Mouse (Mus musculus): ENCODE data around the gene Dpp7.

Dpp7 gene

DNA sequence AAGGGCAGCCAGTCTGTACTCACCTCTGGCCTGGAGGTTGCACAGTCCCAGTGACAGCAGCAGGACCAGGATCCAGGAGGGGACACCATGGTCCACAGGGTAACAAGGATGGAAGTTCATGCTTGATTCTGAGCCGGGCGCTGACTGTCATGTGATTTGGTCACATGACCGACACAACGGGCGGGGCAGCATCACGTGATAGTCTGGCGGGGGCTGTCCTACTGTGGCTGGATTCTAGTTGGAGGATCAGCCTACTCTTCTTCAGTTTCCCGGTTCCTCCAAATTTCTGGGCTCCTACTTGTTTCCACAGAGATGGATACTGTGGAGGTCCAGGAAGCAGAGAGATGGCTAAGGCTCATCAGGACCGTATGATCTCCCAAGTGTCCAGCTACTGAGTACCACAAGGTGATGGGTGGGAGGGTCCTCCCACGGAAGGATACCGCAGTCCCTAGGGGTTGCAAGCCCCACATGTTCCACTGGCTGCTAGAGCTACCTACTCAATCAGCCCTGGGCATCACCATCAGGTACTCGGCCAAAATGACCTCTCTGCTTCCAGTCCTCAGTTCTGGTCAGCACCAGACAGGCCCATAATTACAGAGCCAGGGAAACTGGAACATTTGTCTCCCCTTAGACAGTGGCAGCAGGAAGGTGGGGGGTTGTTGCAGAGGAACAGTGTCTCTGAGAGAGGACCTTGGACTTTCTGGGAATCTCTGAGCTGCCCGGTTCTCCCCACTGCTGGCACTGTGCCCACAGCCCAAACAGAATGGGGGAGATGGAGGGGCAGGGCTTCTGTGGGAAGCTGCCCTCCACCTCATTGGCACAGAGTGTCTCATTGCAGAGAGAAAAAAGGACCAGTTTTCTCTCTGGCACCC lies at the start of gene Dpp7:
TSS of gene Dpp7 (minus strand) at position 152 of the 872 bp plus-strand sequence.
- DNase-seq (ENCODE audit: low read depth), result peak; percentile 73

DNA sequence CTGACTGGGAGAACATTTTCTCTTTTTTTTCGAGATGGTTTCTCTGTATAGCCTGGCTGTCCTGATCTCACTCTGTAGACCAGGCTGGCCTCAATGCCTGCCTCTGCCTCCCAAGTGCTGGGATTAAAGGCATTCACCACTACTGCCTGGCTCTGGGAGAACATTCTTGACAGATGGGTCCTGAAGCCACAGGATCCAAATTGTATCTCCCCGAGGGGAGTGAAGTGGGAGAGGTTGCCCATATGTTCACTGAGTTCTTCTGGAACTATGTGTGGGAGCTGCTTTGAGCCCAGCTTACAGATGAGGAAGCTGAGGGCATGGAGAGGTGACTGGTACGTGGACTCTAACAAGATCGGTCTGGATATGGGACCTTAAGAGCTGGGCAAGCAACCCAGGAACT lies 47.8 kb upstream of the Dpp7 start:
- DNase-seq (ENCODE audit: low read depth), result no peak

DNA sequence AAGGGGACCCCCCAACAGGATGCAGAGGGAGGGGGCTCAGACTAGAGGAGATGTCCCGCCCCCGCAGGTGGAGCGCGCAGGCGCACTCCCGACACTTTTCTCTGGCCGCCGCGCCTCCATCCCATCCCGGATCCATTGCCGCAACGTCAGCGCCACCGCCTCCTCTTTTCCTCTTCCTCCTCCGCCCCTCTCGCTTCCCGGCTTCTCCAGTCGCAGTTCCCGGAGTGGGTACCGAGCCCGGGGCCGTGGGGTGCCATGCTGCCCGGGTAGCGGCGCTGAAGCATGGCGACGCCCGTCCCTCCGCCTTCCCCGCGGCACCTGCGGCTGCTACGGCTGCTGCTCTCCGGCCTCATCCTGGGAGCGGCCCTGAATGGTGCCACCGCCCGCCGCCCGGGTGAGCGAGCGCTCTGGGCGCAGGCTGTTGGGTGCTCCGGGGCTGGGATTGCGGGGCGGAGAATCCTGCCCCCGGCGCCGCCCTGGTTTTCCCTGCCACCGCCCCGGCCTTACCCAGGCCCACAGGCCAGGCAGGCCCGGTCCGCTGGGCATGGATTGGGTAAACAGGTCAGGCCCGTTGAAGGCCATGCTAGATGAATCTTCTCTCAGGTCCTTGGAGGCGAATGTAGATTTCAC lies 46.9 kb upstream of the Dpp7 start:
- no peak for DNase-seq (ENCODE audit: low read depth)

DNA sequence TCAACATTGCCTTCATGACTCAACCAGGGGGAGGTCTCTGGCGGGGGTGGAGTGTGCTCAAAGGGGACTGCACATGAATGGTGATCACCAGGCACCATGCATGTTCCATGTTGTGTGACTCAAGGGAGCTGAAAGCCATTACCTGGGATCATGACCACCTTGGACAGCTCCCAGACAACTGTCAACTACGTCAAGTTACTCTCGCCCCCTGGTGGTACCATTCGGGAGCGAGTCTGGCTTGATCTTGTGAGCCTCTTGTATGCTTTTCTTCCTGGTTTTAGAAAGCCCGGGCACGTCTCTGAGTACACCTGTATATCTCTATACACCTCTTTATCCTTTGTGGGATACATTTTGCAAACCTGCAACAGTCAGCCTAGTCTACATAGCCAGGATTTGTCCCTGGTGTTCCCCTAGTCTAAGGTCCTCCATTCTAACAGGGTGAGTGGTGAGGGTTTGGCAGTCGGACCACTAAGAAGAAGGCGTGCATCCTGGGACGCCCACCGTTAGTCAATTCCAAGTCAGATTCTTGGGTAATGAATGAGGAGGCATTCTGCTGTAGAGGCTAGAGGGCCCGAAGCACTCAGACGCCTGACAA lies 46.3 kb upstream of the Dpp7 start:
- DNase-seq (ENCODE audit: low read depth), result peak; percentile 95

DNA sequence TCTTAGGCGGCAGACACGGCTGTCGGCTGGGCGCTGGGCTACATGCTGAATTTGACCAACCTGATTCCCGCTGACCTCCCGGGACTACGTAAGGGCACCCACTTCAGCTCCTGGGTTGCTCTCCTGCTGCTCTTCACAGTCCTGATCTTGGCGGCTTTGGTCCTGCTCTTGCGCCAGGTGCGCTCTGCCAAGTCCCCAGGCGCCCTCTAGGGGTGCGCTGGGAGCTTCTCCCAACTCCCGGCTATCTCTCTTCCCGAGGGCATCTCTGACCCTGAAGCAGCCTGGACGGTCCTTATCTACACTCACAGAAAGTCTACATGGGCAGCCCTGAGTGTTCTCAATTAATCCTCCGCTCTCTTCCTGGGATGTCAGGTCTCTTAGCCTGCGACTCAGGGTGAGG lies 44.6 kb upstream of the Dpp7 start:
- no peak for DNase-seq (ENCODE audit: low read depth)

DNA sequence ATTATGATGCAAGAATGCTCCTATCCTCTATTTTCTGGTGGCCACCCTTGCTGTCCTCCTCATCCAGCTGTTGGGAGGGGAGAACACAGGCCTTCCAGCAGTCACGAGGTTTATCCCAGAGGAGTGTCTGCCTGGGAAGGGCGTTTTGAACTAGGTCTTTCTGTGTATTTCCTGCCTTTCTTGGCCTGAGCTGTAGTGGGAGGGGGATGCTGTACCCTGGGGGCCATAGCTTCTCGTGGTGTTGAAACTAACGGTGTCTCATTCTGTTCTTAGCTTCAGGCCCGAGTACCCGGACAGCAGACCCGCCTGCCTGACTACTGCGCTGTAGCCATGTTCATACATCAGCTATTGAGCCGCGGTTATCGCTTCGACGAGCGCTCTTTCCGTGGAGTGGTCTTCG lies 44.1 kb upstream of the Dpp7 start:
- DNase-seq (ENCODE audit: low read depth), result no peak

DNA sequence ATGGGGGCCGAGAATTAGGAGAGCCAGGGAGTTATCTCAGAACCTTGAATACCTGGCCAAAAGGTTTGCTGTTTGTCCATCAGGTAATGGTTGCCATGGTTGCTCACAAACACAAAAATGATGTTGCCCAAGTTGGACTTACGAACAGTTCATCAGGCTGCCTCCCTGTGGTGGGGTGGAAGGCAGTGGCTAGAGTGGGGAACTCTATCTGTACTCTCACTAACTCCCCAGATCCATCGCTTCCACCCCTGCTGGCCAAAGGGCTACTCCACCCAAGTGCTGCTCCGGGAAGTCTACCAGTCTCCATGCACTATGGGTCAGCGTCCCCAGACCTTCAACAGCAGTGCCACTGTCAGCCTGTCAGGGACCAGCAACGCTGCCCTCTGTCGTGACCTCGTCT lies 42.9 kb upstream of the Dpp7 start, which contains the start of gene Npdc1:
TSS of gene Npdc1 (plus strand) at position 301 of the 400 bp plus-strand sequence.
- no peak for DNase-seq (ENCODE audit: low read depth)

DNA sequence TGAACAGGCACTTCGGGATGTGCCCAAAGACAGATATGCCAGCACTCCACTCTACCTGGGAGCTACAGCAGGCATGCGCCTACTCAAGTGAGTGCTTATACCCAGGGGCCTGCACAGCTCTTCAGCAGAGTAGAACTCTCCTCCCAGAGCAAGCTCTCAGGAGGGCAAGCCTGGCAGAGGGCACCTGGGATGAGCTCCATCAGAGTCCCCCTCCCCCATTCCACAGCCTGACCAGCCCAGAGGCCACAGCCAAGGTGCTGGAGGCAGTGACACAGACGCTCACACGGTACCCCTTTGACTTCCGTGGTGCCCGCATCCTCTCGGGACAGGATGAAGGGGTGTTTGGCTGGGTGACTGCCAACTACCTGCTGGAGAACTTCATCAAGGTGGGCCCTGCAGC lies 41.9 kb upstream of the Dpp7 start:
- DNase-seq (ENCODE audit: low read depth), result no peak

DNA sequence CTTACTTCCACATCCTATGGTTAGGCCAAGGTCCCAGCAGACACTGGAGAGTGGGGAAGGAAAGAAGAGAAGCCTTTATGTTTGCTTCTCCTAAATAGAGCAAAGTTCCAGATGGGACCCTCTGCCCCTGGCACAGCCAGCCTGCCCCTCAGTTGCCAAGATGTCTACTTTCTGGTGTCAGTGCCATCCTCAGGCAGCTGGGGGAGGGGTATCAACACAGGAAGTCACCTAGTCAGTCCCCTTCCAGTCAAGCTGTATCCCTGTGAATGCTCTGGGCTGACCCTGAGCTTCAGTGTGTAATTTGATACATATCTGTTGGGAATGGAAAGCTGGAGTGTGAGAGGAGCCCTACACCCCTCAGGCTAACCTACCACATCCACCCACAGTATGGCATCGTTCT lies 40.9 kb upstream of the Dpp7 start:
- no peak for DNase-seq (ENCODE audit: low read depth)

DNA sequence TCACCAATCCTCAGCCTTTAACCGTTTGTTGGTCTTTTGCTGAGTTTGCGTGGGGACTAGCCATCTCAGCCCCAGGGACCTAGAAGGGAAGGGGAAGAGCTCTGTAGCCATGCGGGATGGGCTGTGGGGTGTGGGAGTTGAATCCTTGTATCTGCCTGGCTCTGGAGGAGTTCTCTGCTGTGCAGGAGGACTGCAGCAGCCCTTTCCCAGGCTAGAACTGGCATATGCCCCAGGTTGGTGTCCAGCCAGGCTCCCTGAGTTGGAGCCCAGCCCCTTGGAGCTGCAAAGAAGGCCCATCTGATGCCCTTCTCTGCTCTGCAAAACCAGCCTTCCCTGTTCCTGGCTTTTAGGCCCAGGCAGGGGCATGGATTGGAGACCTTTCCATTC lies 40.4 kb upstream of the Dpp7 start:
- no peak for DNase-seq (ENCODE audit: low read depth)

DNA sequence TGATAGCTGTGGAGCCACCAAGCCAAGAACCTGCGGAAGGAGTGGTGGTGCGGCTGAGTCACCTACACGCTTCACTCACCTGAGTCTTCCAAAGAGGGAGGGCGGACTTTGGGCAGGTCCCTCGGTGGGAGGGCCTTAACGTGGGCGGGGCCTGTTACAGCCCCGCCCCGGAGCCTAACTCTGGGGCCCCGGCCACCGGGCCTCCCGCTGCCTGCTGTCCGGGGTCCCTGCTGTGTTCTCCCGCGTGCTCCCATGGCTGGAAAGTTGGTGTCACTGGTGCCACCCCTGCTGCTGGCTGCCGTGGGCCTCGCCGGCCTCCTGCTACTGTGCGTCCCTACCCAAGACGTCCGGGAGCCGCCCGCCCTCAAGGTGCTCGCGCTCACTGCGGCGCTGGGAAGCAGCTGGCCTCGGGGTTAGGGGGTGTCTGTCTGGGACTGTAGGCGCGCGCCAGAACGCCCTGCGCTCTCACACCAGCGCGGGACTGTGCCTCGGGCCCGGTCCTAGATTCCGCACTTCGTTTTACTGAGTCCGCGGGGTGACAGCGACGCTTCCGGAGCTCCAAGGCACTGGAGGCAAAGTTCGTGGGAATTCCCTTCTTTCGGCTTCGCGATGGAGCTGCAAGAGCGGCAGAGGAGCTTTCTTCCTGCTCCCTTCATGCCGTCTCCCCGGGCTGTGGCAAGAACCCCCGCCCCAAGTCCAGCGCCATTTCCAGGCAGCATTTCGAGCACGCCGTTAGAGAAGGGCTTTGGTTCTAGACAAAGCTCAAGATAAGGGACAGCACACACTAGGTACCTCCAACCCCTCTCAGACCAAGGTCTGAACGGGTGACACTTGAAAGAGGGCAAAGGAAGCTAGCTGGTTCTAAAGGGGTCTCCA lies 39.8 kb upstream of the Dpp7 start, which contains the start of gene Entpd2:
TSS of gene Entpd2 (plus strand) at position 154 of the 876 bp plus-strand sequence.
- DNase-seq (ENCODE audit: low read depth), result no peak

DNA sequence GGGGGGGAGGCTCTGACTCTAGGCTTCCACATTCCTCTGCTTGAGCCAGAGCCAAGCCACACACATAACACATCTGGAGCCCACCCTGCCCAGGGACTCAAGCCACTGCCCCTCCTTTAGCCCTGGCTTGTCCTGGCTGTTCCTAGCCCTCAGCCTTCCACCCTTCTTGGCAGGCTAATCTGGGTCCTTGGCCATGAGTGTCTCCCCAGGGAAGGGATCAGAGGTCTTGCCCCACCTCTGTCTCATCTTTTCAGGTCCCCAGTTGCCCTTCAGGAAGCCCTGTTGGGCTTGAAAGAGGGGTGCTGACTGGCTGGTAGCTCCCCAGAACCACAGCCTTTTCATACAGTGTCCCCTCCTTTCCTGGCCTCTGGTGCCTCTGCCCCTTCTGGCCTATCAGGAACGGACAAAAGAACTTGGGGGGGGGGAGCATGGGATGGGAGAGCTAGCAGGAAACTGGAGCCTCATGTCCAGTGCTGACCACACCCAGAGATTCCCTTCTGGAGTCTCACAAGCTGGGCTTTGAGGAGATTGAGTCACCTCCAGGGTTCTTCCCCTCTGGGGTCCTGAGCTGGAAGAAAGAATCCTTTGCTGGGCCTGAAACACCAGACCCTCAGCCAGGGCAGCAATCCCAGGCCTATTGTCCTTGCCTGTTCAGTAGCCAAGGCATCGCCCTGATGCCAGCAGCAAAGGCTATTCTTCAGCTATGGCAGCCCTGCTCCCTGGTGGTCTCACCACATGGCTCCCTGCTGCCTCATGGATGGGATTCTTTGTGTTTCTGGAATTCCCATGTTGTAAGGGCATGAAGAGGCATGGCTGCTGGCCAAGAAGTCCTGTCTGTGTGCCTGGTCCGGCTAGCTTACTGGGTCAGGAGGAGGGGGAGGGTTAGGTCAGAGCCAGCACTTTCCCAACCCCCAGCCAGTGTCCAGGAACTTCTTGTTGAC lies 38.4 kb upstream of the Dpp7 start:
- DNase-seq (ENCODE audit: low read depth), result no peak

DNA sequence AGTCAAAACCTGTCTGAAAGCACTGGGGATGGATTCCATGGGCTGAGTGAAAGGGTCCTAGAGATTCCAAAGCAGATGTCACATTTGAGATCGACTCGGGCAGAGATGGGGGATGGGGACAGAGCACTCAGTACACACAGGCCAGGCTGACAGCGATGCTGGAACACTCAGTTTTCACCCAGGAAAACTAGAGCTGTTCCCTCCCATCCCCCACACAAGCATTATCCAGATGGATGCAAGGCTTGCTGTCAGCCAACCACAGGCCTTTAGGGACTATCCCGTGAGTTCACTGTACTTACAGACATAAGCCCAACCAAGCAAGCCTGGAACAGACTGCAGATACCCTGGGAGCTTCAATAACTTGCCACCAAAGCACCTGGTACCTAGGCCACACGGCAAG lies 35.1 kb upstream of the Dpp7 start:
- no peak for DNase-seq (ENCODE audit: low read depth)

DNA sequence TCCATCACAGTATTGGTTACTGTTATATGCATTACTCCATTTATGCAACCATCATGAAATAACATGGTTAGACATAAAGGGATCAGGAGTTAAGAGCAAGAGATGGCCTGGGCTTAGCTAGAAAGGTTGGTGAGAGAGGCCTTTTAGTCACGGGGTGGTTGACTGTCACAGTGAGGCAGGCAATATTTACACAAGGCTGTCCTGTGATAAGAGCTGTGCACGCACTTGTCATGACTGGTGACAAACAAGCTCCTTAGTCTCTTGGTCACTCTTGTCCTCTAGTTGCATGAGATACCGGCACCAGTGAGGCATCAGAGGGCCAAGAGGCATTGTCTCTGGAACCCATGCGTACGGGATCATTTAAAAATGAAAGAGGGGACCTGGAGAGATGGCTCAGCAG lies 28.3 kb upstream of the Dpp7 start:
- DNase-seq (ENCODE audit: low read depth), result no peak

DNA sequence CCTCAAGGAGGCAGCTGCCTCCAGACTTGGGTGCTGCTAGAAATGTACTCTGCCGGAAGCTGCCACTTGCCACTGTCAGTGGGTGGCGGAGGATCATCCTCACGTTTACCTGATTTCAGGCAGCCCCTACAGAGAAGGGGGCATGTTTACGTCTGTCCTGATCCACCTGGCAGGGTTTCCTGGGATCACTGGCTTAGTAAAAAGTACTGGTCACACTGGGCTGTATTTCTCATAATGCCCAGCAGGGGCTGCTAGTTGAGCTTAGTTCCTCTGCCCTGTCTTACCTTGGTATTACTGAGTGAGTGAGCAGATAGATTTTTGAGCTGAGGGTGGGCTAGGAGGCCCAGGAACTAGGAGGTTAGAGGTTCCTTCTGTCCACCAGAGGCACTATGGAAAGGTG lies 20.4 kb upstream of the Dpp7 start:
- no peak for DNase-seq (ENCODE audit: low read depth)

DNA sequence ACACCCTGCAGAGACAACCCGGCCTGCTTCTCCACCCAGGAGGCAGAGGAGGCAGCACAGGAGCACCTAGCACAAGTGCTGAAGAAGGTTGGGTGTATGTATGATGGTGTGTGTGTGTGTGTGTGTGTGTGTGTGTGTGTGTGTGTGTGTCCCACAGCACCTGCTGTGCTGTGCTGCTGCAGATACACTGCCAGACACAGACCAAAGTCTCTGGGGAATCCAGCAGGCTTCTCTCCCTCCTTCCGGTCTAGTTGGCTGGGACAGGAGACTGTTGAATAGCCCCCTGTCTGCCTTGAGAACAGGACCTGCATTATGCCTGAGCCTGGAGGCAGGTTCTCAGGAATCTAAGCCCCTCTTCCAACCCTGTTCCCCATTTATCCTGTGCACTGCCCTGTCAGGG lies 17.3 kb upstream of the Dpp7 start:
- no peak for DNase-seq (ENCODE audit: low read depth)

DNA sequence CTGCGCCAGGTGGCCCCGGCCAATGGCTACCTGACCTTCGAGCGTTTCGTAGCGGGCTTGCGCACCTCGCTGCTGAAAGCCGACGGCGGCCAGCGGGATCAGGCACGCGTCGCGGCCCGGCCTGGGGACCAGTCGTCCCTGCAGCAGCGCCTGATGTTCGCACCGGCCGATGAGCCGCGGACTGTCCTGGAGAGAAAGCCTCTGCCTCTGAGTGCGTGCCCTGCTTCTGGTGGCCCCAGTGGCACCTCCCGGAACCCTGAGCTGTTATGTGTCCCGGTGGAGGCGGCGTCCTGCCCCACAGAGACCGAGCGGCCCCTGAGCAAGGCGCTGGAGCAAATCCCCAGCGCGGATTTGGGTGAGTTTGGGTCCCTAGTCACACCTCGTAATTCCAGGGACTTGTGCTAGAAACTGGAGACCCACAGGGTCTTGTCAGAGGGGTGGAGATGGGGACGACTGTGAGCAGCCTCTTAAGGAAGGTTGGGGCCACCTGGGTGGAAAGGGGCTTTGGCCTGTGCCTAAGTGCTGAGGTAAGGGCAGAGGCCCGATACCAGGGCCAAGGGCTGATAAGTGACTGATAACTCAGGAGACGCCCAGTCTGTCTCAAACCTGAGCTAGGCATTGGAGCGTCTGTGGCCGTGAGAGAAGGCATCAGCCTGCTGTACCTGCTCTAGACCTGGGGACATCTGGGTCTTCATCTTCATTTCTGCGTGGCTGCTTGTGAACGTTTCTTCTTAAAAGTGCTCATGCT lies 16.7 kb upstream of the Dpp7 start:
- DNase-seq (ENCODE audit: low read depth), result no peak

DNA sequence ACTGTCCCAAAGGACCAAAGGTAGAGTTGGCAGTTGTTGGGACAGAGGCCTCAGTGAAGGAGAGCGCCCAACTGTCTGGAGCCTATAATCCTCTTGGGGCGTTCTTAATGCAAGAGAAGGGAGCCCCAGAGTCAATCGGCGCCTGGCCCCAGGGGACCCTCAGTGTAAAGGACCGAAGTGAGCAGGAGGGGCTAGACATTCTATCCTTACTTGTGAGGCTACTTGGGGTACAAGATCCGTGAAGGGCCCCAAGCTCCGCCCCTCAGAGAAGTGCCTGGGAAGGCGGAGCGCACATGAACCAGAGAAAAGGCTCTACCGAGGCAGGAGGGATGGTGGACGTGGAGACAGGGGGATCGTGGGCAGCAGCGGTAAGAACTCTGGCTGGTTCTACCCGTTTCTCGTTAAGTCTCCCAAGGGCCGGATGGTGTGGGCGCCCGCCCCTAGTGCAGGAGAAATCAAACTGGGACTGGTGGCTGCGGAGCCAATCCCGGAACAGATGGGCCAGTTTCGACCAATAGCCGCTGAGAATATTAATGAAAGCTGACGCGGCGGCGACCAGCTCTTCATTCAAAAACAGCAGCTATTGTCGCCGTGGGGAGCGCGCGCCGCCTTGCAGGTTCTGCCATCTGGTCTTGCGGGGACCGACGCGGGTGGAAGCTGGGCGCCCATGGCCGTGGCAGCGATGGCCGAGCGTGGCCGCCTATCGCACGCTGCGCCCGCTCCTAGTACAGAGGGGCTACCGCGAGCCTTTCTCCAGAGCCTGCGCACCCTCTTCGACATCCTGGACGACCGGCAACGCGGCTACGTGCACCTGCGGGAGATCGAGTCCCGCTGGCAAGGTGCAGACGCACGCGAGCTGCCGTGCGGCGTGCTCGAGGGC lies 15.8 kb upstream of the Dpp7 start, which contains the start of gene Sapcd2:
TSS of gene Sapcd2 (plus strand) at position 558 of the 880 bp plus-strand sequence.
- peak; percentile 86 for DNase-seq (ENCODE audit: low read depth)

DNA sequence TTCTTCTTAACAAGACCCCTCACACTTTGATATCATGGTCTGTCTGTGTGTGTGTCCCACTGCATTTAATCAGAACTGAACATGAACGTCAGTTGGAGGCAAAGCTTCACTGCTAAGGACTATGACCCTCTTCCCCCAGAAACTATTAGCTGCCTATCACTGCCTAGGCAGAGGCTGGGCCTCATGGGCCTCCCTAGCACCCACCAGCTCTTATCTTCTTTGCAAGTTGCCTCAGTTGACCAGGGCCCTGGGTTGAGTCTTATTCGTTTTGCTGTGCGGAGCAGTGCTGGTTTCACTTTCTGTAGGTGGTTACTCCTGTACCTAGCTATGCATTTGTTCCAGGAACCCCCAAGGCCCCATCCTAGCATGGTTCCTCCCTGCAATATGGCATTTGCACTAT lies 13.8 kb upstream of the Dpp7 start:
- no peak for DNase-seq (ENCODE audit: low read depth)
